Mouse (Mus musculus) bone marrow macrophage, adult 2 months (primary cell): ENCODE measurements around the gene Igf2bp3.

Experiments
- CTCF ChIP-seq: IDR thresholded peaks from 2 replicates; pipeline ENCODE4 v1.5.1; 2012; ENCODE audit warnings: low read depth, mild to moderate bottlenecking, low read length, moderate library complexity
- POLR2A ChIP-seq: IDR thresholded peaks from 2 replicates; pipeline ENCODE4 v1.6.1; 2012; ENCODE audit warnings: mild to moderate bottlenecking, low read depth, low read length, borderline replicate concordance

GRCm38 (mm10) chr6:49257880-49258279 lies 43.1 kb upstream of the Igf2bp3 start:
- TF ChIP-seq CTCF: no peak
- no peak for TF ChIP-seq POLR2A
